ENCODE assay signal across 9 mouse cellular contexts in the genomic region with DNA sequence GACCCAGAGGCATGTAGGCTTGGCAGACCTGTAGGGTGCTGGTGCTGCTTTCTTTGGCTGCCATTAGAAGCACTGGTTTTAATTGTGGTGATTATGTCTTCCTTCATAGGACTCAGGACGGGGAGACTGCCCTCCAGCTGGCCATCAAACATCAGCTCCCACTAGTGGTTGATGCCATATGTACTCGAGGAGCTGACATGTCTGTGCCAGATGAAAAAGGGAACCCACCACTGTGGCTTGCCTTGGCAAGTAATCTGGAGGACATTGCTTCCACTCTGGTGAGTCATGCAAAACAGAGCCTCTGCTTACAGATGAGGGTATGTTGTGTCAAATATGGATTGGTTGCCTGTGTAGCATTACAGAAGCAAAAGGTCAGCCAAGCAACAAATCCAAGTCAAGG. TPM values are rescaled to one million over a fixed set of nuclear protein-coding genes. Genes with fewer than 3 reads are reported as not detected.
DNase-seq lines count a peak whose midpoint lies in the region; ATAC-seq lines count a peak whose summit lies in the region.
"Had no signal": no experiment of that assay in that cellular context is flagged by ENCODE, and none has a peak within 500 bp of the region (broad histone marks: within the 10 kb centered on the region; RNA-seq: fewer than 3 reads in every experiment).

No protein-coding gene starts in this region.

- peak; percentile 41 for DNase-seq in gastrocnemius, adult 18-20 months (ENCODE audit: low spot score)
- DNase-seq in gastrocnemius, postnatal 14 days, result no peak
- DNase-seq in 3134 (ENCODE audit: extremely low read depth, insufficient read length, low spot score), result peak; percentile 63
- DNase-seq in adrenal gland, postnatal 14 days, result peak; percentile 64
- DNase-seq in lung, postnatal 10 days, result peak; percentile 55
- no peak for DNase-seq in testis, postnatal 10 days (ENCODE audit: low spot score)

- intact Hi-C loops in gastrocnemius, postnatal 14 days (cut with DNase I; ENCODE audit: low total_unique reads), result no loop called here

- ATAC-seq in frontal cortex, adult (ENCODE audit: low TSS enrichment), result no peak
- ATAC-seq in CD4-positive, CD25-positive, alpha-beta regulatory T cell, adult 4 months, result no peak
- ATAC-seq: inflammation-experienced regulatory T-cells, adult 6 months had no signal

RNA-seq across cellular contexts. Expression of a gene that starts 44.0 kb away (rescaled TPM):
- total RNA-seq in gastrocnemius, adult 18-20 months (2021), result 10 to 100 TPM; 22.1 to 25.1 TPM
- total RNA-seq in gastrocnemius, postnatal 14 days (2021), result 1 to 10 TPM; 8.6 to 9.0 TPM
- 14.2 and 14.5 TPM in 2 replicates for total RNA-seq in adrenal gland, postnatal 14 days (2021)
- 1 to 10 TPM; 8.3 to 9.0 TPM for polyA plus RNA-seq in CD4-positive, CD25-positive, alpha-beta regulatory T cell, adult 4 months (2017; shearing (Covaris generic))

RNA-seq across cellular contexts. Expression of a gene that starts 44.1 kb away (rescaled TPM):
- 10 to 100 TPM; 10.2 to 12.9 TPM for total RNA-seq in gastrocnemius, adult 18-20 months (2021)
- 10 to 100 TPM; 13.2 to 14.2 TPM for total RNA-seq in gastrocnemius, postnatal 14 days (2021)
- 32.3 and 38.2 TPM in 2 replicates for total RNA-seq in adrenal gland, postnatal 14 days (2021)
- polyA plus RNA-seq in CD4-positive, CD25-positive, alpha-beta regulatory T cell, adult 4 months (2017; shearing (Covaris generic)), result 10 to 100 TPM; 25.7 to 32.2 TPM

Comparison
In these comparisons a context has a peak if more than half of its experiments do, and no peak if none do; other contexts are left out.
1. DNase-seq: peak in gastrocnemius, adult 18-20 months (single experiment), 3134 (single experiment), adrenal gland, postnatal 14 days (single experiment) and lung, postnatal 10 days (single experiment); none in gastrocnemius, postnatal 14 days (single experiment) and testis, postnatal 10 days (single experiment).